Mouse (Mus musculus) megakaryocyte-erythroid progenitor cell, adult 5-6 weeks (primary cell): Measurements from ENCODE around the gene Rbm5. TPM values are rescaled to one million over a fixed set of nuclear protein-coding genes. Genes with fewer than 3 reads are reported as not detected.

Experiments
- ATAC-seq: replicated peaks from 2 replicates; pipeline ENCODE4 v1.8.0; 2016; ENCODE audit warnings: mild to moderate bottlenecking, inconsistent platforms; ENCODE audit not compliant: severe bottlenecking, poor library complexity, low FRiP score, low TSS enrichment
- total RNA-seq, 2 experiments: library from RNA; stranded (forward) in 1 of 2; stranded (reverse) in 1 of 2; fragments of 200-1000, 215-1000 nt in 1 of 2; fragments of >200 nt in 1 of 2; fragmentation: Nextera tagmentation in 1 of 2; gene quantifications; 2 replicates each; pipeline ENCODE4 v1.2.3; 2014 to 2017

Gene Rbm5
- 172 and 186 TPM in 2 replicates for total RNA-seq (2014; fragmentation: Nextera tagmentation)
- total RNA-seq (2017), result 236 and 244 TPM in 2 replicates

DNA sequence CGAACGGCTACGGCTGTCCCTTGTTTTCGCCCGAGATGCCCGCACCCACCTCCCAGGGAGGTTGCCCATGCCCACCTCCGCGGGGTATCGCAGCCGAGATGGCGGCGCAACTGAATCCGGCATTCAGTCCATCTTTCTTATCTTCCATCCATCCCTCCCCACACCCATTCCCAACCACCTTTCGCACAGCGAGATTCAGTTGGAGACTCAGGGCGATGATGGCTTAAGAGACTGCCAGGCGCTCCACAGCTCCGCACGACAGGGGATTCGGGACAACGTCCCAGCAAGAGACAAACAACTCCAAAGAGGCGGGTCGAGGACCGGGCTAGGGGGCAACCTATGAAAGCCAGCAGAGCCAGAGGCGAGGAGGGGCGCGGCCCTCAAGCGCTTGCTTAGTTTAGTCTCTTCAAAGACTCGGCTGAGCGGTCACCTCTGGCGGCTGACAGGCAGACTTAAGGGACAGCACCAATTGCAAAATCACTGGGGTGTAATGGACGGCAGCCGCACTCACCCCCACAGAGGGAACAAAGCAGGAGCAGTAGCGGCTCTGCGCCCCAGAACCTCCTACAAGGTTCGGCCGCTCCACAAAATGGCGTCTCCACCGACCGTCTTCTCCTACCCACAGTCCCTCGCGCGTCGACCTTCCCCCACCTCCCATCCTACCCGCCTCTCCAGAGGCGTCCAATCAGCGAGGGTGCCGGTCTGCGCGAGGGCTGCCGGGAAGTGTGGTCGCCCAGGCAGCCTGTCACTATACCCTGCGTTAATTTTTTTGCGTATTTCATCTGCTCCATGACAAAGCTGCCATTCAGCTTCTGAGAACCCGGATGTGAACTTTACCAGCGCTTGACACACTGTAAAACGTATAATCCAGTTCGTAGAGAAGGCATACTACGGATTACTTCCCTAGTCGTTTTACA lies at the start of gene Rbm5:
Gene Rbm5, minus strand, starts transcription at position 623 of the 917 bp plus-strand sequence.
- ATAC-seq, result peak; percentile 98

GRCm38 (mm10) chr9:107812132-107812531 lies 41.3 kb upstream of the Rbm5 start:
- ATAC-seq, result no peak

DNA sequence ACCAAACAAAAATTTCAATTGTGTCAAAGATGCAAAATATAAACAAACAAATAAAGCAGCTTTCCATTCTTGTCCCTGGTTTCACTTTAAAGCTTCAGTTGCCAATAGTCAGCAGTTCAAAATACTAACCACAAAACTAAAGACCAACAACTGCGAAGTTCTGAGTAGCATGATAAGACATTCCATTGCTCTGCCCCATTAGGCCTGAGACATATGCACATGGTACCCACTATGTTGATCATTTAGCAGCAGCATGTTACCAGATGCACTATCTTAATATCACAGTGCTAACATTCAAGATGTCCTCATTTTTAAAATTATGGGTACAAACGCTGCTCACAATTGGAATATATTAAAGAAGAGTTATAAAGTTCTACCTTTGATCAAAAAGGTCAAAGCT lies 40.2 kb upstream of the Rbm5 start:
- peak; percentile 85 for ATAC-seq

- ATAC-seq, result peak; percentile 80
Measured at GRCm38 (mm10) chr9:107791714-107792113, 20.9 kb upstream of the Rbm5 start.

- no peak for ATAC-seq
Measured at GRCm38 (mm10) chr9:107782536-107783203, 11.9 kb upstream of the Rbm5 start.

DNA sequence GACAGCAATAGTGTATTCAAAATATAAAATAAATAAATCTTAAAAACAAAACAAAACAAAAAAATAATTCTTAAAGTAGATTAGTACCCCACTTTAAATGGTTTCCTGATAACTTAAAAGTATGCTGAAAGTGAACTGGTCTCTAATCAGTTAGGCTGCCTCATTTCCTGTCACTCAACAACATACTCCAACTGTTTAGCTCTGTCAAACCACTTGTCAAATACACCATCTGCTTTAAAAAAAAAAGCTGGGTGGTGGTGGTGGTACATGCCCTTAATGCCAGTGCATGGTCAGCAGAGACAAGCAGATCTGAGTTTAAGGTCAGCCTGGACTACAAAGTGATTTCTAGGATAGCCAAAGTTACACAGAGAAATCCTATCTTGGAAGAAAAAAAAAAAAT lies 6.0 kb upstream of the Rbm5 start:
- 0 out of 2 replicates have a peak, but pooled peaks have one; percentile 44 for ATAC-seq

- no peak for ATAC-seq
Measured at GRCm38 (mm10) chr9:107774411-107774810, 3.6 kb upstream of the Rbm5 start.

GRCm38 (mm10) chr9:107771782-107772181 lies 986 bp upstream of the Rbm5 start:
- ATAC-seq, result no peak

DNA sequence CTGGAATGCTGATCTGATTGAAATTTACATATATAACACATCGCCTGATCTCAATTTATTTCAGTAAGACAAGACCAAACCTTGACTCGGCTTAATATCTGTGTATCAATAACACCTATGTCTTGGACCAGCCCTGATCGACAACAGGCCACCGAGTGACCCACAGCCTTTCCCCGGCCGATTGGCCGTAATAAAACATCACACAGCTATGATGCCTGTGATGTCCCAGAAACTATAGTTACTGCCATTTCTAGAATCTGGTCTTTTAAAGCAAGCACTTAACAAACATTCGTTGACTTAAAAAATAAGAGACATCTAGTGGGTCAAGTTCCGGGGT lies 791 bp downstream of the Rbm5 start:
- ATAC-seq, result no peak

GRCm38 (mm10) chr9:107769445-107770000 lies 1.3 kb downstream of the Rbm5 start:
- ATAC-seq, result no peak

- ATAC-seq, result no peak
Measured at GRCm38 (mm10) chr9:107768851-107769250, 1.9 kb downstream of the Rbm5 start.

- ATAC-seq, result no peak
Measured at GRCm38 (mm10) chr9:107759593-107759992, 11.2 kb downstream of the Rbm5 start.

GRCm38 (mm10) chr9:107750378-107750777 lies 20.4 kb downstream of the Rbm5 start:
- peak; percentile 75 for ATAC-seq

GRCm38 (mm10) chr9:107748063-107748462 lies 22.7 kb downstream of the Rbm5 start:
- ATAC-seq, result no peak

GRCm38 (mm10) chr9:107747310-107747709 lies 23.5 kb downstream of the Rbm5 start:
- ATAC-seq, result no peak

DNA sequence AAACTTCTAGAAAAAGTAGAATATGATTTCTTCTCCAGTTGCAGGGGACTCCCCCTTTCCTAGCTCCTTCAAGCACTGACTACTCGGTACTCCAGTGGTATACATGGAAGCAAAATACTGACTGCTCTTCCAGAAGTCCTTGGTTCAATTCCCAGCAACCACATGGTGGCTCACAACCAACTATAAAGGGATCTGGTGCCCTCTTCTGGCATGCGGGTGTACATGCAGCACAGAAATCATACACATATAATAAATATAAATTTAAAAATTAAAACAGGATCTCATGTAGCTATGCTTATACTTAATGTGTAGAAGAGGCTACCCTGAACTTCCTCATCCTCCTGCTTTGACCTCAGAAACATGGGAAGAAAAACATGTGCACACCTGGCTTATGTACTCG lies 24.1 kb downstream of the Rbm5 start:
- no peak for ATAC-seq

DNA sequence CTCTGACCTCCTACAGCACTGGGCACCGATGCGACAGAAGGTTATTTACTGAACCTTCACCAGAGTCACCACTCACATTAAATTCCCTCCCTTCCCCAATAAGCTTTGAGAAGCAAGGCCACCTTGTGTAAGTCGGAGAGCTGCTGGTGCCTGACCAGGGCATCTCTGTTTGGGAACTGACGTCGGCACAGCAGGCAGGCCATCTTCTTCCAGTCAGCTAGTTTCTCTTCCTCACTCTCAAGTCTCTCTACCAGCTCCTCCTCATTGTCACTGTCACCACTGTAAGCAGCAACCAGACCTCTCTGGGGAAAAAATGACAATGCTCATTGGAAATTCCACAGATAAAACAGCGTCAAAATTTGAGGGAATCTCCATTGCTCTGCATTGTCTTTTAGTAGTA lies 26.7 kb downstream of the Rbm5 start:
- ATAC-seq, result no peak

- ATAC-seq, result peak; percentile 53
Measured at GRCm38 (mm10) chr9:107738841-107739202, 32.0 kb downstream of the Rbm5 start.

GRCm38 (mm10) chr9:107738020-107738840 lies 32.6 kb downstream of the Rbm5 start:
- peak; percentile 51; the same call in 1 of the 2 replicates for ATAC-seq

DNA sequence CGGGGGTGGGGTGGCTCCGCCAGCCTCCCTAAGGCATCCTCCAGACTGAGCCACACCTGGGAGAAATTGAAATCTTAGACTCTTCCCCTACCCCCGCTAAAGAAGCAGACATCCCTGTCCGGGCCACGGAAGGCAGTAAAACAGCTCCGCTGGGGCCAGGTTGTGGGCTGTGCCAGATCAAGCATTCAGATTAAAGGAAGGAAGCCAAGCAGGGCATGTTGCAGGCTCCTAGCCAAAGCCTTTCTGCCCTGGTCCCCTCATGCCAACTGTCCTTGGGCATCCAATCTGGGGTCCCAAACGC lies 34.7 kb downstream of the Rbm5 start:
- no peak for ATAC-seq
